ENCODE assay signal across 14 mouse cellular contexts in the genomic region with DNA sequence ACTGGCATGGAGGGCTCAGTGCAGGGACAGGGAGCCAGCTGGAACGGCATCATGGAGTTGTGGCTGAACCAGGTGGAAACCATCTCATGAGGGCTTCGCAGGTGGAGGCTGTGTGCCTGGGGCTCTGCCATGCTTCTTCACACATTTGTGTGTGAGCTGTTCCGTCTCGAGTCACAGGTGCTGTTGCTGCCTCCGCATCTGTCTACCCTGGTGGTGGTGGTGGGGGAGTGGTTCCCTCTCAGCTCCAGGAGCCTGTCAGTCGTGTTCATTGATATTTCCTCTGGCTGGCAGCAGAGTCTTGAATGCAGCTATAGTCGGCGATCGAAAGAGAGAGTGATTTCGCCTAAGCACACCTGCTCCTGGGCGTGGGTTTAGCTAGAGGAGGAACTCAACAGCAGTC.
"Had no signal": no experiment of that assay in that cellular context is flagged by ENCODE, and none has a peak within 500 bp of the region (broad histone marks: within the 10 kb centered on the region; RNA-seq: fewer than 3 reads in every experiment).

No protein-coding gene starts in this region.

- H3K4me2 ChIP-seq: liver, embryonic 11.5 days; lung, embryonic 14.5 days had no signal

- H3K27ac ChIP-seq: kidney, postnatal 0 days; left cerebral cortex, adult 2 months; liver, embryonic 14.5 days; macrophage had no signal

- H3K9ac ChIP-seq: liver, embryonic 14.5 days; liver, postnatal 0 days; lung, embryonic 14.5 days had no signal

- H3K4me3 ChIP-seq: left cerebral cortex, adult 2 months had no signal

- DNase-seq: kidney, adult 18-20 months; kidney, postnatal 25 days; layer of hippocampus, postnatal 36 days; liver, postnatal 0 days; lung, embryonic 14.5 days; midbrain, embryonic 14.5 days; thymus, adult 2 months; thymus, postnatal 14 days; thymus, postnatal 4 days had no signal
